Mouse (Mus musculus) midbrain, embryonic 14.5 days (tissue): ENCODE results near the gene Gzmn. TPM values are rescaled to one million over a fixed set of nuclear protein-coding genes. Genes with fewer than 3 reads are reported as not detected.

ENCODE experiments used
- ATAC-seq: fragments of 200-750 bp; cut with Nextera tagmentation; 2 replicates; pipeline ENCODE4 v1.8.0; 2017; ENCODE audit warnings: moderate number of reproducible peaks, moderate library complexity; ENCODE audit not compliant: low FRiP score, low TSS enrichment
- DNase-seq: peaks from one replicate; pipeline ENCODE4 v3.0.0-alpha.2; 2015
- H3K27ac ChIP-seq: fragments of 300-500 bp; sonication (generic); replicated peaks from 2 replicates; pipeline ENCODE4 v1.5.1; 2014; ENCODE audit warnings: mild to moderate bottlenecking, low read depth, low read length, moderate library complexity
- H3K27me3 ChIP-seq: fragments of 300-500 bp; sonication (generic); 2 replicates; pipeline ENCODE4 v1.6.1; 2014; ENCODE audit warnings: low read length, control low read depth, mixed read lengths; ENCODE audit not compliant: control insufficient read depth, insufficient read depth
- H3K36me3 ChIP-seq: fragments of 300-500 bp; sonication (generic); 2 replicates; pipeline ENCODE4 v1.6.1; 2014; ENCODE audit warnings: low read length, control low read depth; ENCODE audit not compliant: control insufficient read depth, insufficient read depth
- H3K4me1 ChIP-seq: fragments of 300-500 bp; sonication (generic); 2 replicates; pipeline ENCODE4 v1.6.1; 2014; ENCODE audit warnings: mild to moderate bottlenecking, antibody characterized with exemption, low read length, control low read depth; ENCODE audit not compliant: control insufficient read depth, insufficient read depth
- H3K4me2 ChIP-seq: fragments of 300-500 bp; sonication (generic); 2 replicates; pipeline ENCODE4 v1.6.1; 2014; ENCODE audit warnings: mild to moderate bottlenecking, low read length, moderate library complexity
- H3K4me3 ChIP-seq: fragments of 300-500 bp; sonication (generic); replicated peaks from 2 replicates; pipeline ENCODE4 v1.5.1; 2014; ENCODE audit warnings: low read depth, low read length
- H3K9ac ChIP-seq: fragments of 300-500 bp; sonication (generic); replicated peaks from 2 replicates; pipeline ENCODE4 v1.6.1; 2014; ENCODE audit warnings: mild to moderate bottlenecking, low read length, moderate library complexity
- H3K9me3 ChIP-seq: fragments of 300-500 bp; sonication (generic); 2 replicates; pipeline ENCODE4 v1.6.1; 2016; ENCODE audit warnings: low read length, control low read depth, mixed read lengths; ENCODE audit not compliant: control insufficient read depth
- polyA plus RNA-seq: library from polyadenylated mRNA; unstranded; fragments of >200 nt; fragmentation: Nextera tagmentation; extraction: Ambion mirVana; gene quantifications from 2 replicates; pipeline ENCODE4 v1.2.1, GENCODE M21; 2014

Gene Gzmn
- polyA plus RNA-seq, 1 experiment from 2014 or later = not detected

- Histone ChIP-seq H3K9me3 (no peaks in the 10 kb centered on the region), H3K4me1 (no peaks in the 10 kb centered on the region), H3K36me3 (no peaks in the 10 kb centered on the region), H3K4me2 (no peak within 1 kb of the TSS), H3K4me3 (no peak within 1 kb of the TSS), H3K27ac (no peak within 1 kb of the TSS), H3K27me3 (no peaks in the 10 kb centered on the region), H3K9ac (no peak within 1 kb of the TSS)
- no peak for ATAC-seq
- no peak for DNase-seq
These were observed 53.9 kb downstream of the Gzmn start, which contains the start of gene Gzme for GRCm38 (mm10) chr14:56120525-56120924. TSS of gene Gzme (minus strand) at chr14:56120625.

Other genes starting within 250 kb of the Gzmn start
- 0.26 TPM in 1 of 2 replicates, not detected in the other for gene Cma1, start 229.9 kb downstream of the Gzmn start, polyA plus RNA-seq
- gene Cma2, start 223.6 kb downstream of the Gzmn start, polyA plus RNA-seq = not detected in 2 replicates
- not detected in 2 replicates for gene Mcpt1, start 156.6 kb downstream of the Gzmn start, polyA plus RNA-seq
- not detected in 2 replicates for gene Mcpt9, start 144.1 kb downstream of the Gzmn start, polyA plus RNA-seq
- gene Mcpt2, start 132.6 kb downstream of the Gzmn start, polyA plus RNA-seq = not detected in 2 replicates
- gene Mcpt4, start 112.3 kb downstream of the Gzmn start, polyA plus RNA-seq = not detected in 2 replicates
- gene Mcpt8, start 89.3 kb downstream of the Gzmn start, polyA plus RNA-seq = not detected in 2 replicates
- not detected in 2 replicates for gene Ctsg, start 72.0 kb downstream of the Gzmn start, polyA plus RNA-seq
- gene Gzme, start 54.0 kb downstream of the Gzmn start, polyA plus RNA-seq = not detected in 2 replicates
- gene Gzmd, start 42.0 kb downstream of the Gzmn start, polyA plus RNA-seq = not detected in 2 replicates
- not detected in 2 replicates for gene Gzmg, start 15.0 kb downstream of the Gzmn start, polyA plus RNA-seq
- gene Gzmf, start 36.8 kb upstream of the Gzmn start, polyA plus RNA-seq = not detected in 2 replicates
- not detected in 2 replicates for gene Gzmc, start 60.1 kb upstream of the Gzmn start, polyA plus RNA-seq
- not detected in 2 replicates for gene Gzmb, start 87.7 kb upstream of the Gzmn start, polyA plus RNA-seq
- 0.37 TPM in 1 of 2 replicates, not detected in the other for gene Atp12a, start 190.5 kb upstream of the Gzmn start, polyA plus RNA-seq
- gene Rnf17, start 228.0 kb upstream of the Gzmn start, polyA plus RNA-seq = 1.2 and 2.4 TPM in 2 replicates